Mouse (Mus musculus): ENCODE data around the gene Tenm2. TPM values are rescaled to one million over a fixed set of nuclear protein-coding genes. Genes with fewer than 3 reads are reported as not detected.

Gene Tenm2
- polyA plus RNA-seq, 1 experiment from 2014 or later, result 77.0 TPM

- peak overlapping the region; percentile 33; the same call in 1 of the 2 replicates for H3K4me2 ChIP-seq (ENCODE audit: low read length)
- WGBS, result 42% methylated on average over 18 of the region's 18 CpGs
- H3K4me1 ChIP-seq (ENCODE audit: control insufficient read depth, insufficient read depth, low read length), result peaks cover 31% of the 10 kb centered on the region
- H3K9ac ChIP-seq (ENCODE audit: low read depth, low read length), result peak overlapping the region; percentile 41
- peak overlapping the region; percentile 85 for H3K27ac ChIP-seq (ENCODE audit: low read length)
- ATAC-seq, result peak; percentile 73
- no peak overlapping the region for H3K4me3 ChIP-seq (ENCODE audit: low read depth, low read length)
- H3K9me3 ChIP-seq (replicated peaks; ENCODE audit: control insufficient read depth, low read length, poor library complexity, severe bottlenecking), result no peaks in the 10 kb centered on the region
- no peaks in the 10 kb centered on the region for H3K36me3 ChIP-seq (ENCODE audit: control insufficient read depth, insufficient read depth, low read length)
- no peaks in the 10 kb centered on the region for H3K27me3 ChIP-seq (ENCODE audit: control insufficient read depth, insufficient read depth, low read depth, low read length)
Measured at GRCm38 (mm10) chr11:36243747-36244490, 991.8 kb downstream of the Tenm2 start.

GRCm38 (mm10) chr11:36238890-36239289, 996.9 kb downstream of the Tenm2 start:
- ATAC-seq, result no peak
- Histone ChIP-seq H3K9me3 (replicated peaks; ENCODE audit: control insufficient read depth, low read length, poor library complexity, severe bottlenecking) (no peaks in the 10 kb centered on the region), H3K4me2 (ENCODE audit: low read length) (no peak overlapping the region), H3K4me3 (ENCODE audit: low read depth, low read length) (no peak overlapping the region), H3K4me1 (ENCODE audit: control insufficient read depth, insufficient read depth, low read length) (peaks cover 18% of the 10 kb centered on the region), H3K27me3 (ENCODE audit: control insufficient read depth, insufficient read depth, low read depth, low read length) (no peaks in the 10 kb centered on the region), H3K36me3 (ENCODE audit: control insufficient read depth, insufficient read depth, low read length) (no peaks in the 10 kb centered on the region), H3K27ac (ENCODE audit: low read length) (no peak overlapping the region), H3K9ac (ENCODE audit: low read depth, low read length) (no peak overlapping the region)
- WGBS, result 88% methylated on average over 9 of the region's 9 CpGs

DNA sequence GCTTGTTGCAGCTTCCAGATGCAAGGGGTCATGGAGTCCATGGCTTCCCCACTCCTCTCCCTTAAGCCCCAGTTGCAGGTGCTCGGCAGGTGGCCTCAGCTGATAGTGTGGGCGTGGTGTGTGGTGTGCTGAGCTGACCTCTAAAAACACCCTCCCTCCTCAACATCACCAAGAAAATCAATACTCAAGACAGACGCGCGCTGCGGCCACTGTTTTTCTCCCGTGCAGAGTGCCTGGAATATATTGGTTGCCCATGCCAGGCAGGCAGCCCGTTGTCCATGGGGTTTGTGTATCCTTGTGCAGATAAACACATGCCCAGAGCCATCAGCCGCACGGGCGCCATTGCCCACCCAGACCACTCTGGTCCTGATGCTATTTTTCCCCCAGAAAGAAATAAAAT, 1007.1 kb downstream of the Tenm2 start:
- Histone ChIP-seq H3K4me3 (ENCODE audit: low read depth, low read length) (no peak overlapping the region), H3K27me3 (ENCODE audit: control insufficient read depth, insufficient read depth, low read depth, low read length) (no peaks in the 10 kb centered on the region), H3K27ac (ENCODE audit: low read length) (peak overlapping the region; percentile 34), H3K4me2 (ENCODE audit: low read length) (no peak overlapping the region), H3K36me3 (ENCODE audit: control insufficient read depth, insufficient read depth, low read length) (no peaks in the 10 kb centered on the region), H3K4me1 (ENCODE audit: control insufficient read depth, insufficient read depth, low read length) (peaks cover 12% of the 10 kb centered on the region), H3K9me3 (replicated peaks; ENCODE audit: control insufficient read depth, low read length, poor library complexity, severe bottlenecking) (no peaks in the 10 kb centered on the region), H3K9ac (ENCODE audit: low read depth, low read length) (no peak overlapping the region)
- no peak for ATAC-seq
- WGBS, result 72% methylated on average over 11 of the region's 11 CpGs

GRCm38 (mm10) chr11:36228196-36228595, 1007.6 kb downstream of the Tenm2 start:
- H3K4me1 ChIP-seq (ENCODE audit: control insufficient read depth, insufficient read depth, low read length), result peaks cover 15% of the 10 kb centered on the region
- WGBS, result 70% methylated on average over 6 of the region's 6 CpGs
- H3K9me3 ChIP-seq (replicated peaks; ENCODE audit: control insufficient read depth, low read length, poor library complexity, severe bottlenecking), result no peaks in the 10 kb centered on the region
- H3K4me2 ChIP-seq (ENCODE audit: low read length), result no peak overlapping the region
- H3K4me3 ChIP-seq (ENCODE audit: low read depth, low read length), result no peak overlapping the region
- no peak overlapping the region for H3K27ac ChIP-seq (ENCODE audit: low read length)
- no peak for ATAC-seq
- H3K27me3 ChIP-seq (ENCODE audit: control insufficient read depth, insufficient read depth, low read depth, low read length), result no peaks in the 10 kb centered on the region
- H3K9ac ChIP-seq (ENCODE audit: low read depth, low read length), result no peak overlapping the region
- H3K36me3 ChIP-seq (ENCODE audit: control insufficient read depth, insufficient read depth, low read length), result no peaks in the 10 kb centered on the region

- Histone ChIP-seq H3K27ac (ENCODE audit: low read length) (no peak overlapping the region), H3K36me3 (ENCODE audit: control insufficient read depth, insufficient read depth, low read length) (no peaks in the 10 kb centered on the region), H3K4me2 (ENCODE audit: low read length) (no peak overlapping the region), H3K4me3 (ENCODE audit: low read depth, low read length) (no peak overlapping the region), H3K9ac (ENCODE audit: low read depth, low read length) (no peak overlapping the region), H3K9me3 (replicated peaks; ENCODE audit: control insufficient read depth, low read length, poor library complexity, severe bottlenecking) (no peaks in the 10 kb centered on the region), H3K4me1 (ENCODE audit: control insufficient read depth, insufficient read depth, low read length) (peaks cover 29% of the 10 kb centered on the region), H3K27me3 (ENCODE audit: control insufficient read depth, insufficient read depth, low read depth, low read length) (no peaks in the 10 kb centered on the region)
- no peak for ATAC-seq
- 42% methylated on average over 3 of the region's 3 CpGs for WGBS
Measured at GRCm38 (mm10) chr11:36226061-36226460, 1009.7 kb downstream of the Tenm2 start.

GRCm38 (mm10) chr11:36223716-36224439, 1011.9 kb downstream of the Tenm2 start:
- peaks cover 37% of the 10 kb centered on the region for H3K4me1 ChIP-seq (ENCODE audit: control insufficient read depth, insufficient read depth, low read length)
- H3K27ac ChIP-seq (ENCODE audit: low read length), result no peak overlapping the region
- no peak overlapping the region for H3K9ac ChIP-seq (ENCODE audit: low read depth, low read length)
- no peaks in the 10 kb centered on the region for H3K9me3 ChIP-seq (replicated peaks; ENCODE audit: control insufficient read depth, low read length, poor library complexity, severe bottlenecking)
- H3K36me3 ChIP-seq (ENCODE audit: control insufficient read depth, insufficient read depth, low read length), result no peaks in the 10 kb centered on the region
- 78% methylated on average over 7 of the region's 7 CpGs for WGBS
- no peak overlapping the region for H3K4me3 ChIP-seq (ENCODE audit: low read depth, low read length)
- H3K27me3 ChIP-seq (ENCODE audit: control insufficient read depth, insufficient read depth, low read depth, low read length), result no peaks in the 10 kb centered on the region
- no peak overlapping the region for H3K4me2 ChIP-seq (ENCODE audit: low read length)
- ATAC-seq, result no peak

GRCm38 (mm10) chr11:36222071-36222470, 1013.7 kb downstream of the Tenm2 start:
- no peaks in the 10 kb centered on the region for H3K9me3 ChIP-seq (replicated peaks; ENCODE audit: control insufficient read depth, low read length, poor library complexity, severe bottlenecking)
- peak overlapping the region; percentile 28 for H3K27ac ChIP-seq (ENCODE audit: low read length)
- no peaks in the 10 kb centered on the region for H3K27me3 ChIP-seq (ENCODE audit: control insufficient read depth, insufficient read depth, low read depth, low read length)
- H3K4me2 ChIP-seq (ENCODE audit: low read length), result no peak overlapping the region
- peaks cover 28% of the 10 kb centered on the region for H3K4me1 ChIP-seq (ENCODE audit: control insufficient read depth, insufficient read depth, low read length)
- ATAC-seq, result peak; percentile 1; the same call in 1 of the 2 replicates
- H3K36me3 ChIP-seq (ENCODE audit: control insufficient read depth, insufficient read depth, low read length), result no peaks in the 10 kb centered on the region
- 62% methylated on average over 3 of the region's 3 CpGs for WGBS
- no peak overlapping the region for H3K4me3 ChIP-seq (ENCODE audit: low read depth, low read length)
- H3K9ac ChIP-seq (ENCODE audit: low read depth, low read length), result no peak overlapping the region

DNA sequence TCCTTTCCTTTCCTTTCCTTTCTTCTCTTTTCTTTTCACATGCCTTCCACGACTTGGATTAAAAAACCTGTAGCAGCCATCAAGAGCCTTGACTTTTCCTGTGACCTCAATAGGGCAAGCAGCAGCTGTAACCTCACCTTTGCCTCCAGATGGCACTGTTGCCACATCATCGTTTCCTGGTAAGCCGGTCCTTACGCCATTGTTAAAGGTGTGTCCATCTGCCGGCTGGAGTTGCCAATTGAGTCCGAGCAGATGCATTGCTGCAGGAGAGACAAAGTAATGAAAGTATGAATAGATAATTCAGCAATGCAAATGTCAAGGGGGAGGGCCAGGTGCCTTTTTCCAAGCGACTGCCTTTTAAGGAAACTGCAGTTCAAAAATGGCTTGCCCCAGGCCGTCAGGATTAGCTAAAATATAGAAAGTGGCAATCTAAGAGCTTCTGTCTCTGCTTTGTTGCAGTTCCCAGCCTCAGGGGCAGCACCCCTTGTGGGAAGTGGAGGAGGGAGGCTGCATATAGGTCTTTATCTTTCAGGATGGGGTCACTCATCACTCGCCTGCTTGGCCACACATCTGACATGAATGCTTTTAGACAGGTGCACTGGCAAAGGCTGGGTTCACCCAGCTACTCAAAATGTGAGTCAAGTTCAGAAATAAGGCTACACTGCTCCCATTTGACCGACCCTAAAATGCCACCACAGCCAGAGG, 1014.3 kb downstream of the Tenm2 start:
- Histone ChIP-seq H3K9me3 (replicated peaks; ENCODE audit: control insufficient read depth, low read length, poor library complexity, severe bottlenecking) (no peaks in the 10 kb centered on the region), H3K4me1 (ENCODE audit: control insufficient read depth, insufficient read depth, low read length) (peaks cover 28% of the 10 kb centered on the region), H3K27me3 (ENCODE audit: control insufficient read depth, insufficient read depth, low read depth, low read length) (no peaks in the 10 kb centered on the region), H3K4me2 (ENCODE audit: low read length) (peak overlapping the region; percentile 48), H3K27ac (ENCODE audit: low read length) (peak overlapping the region; percentile 28), H3K4me3 (ENCODE audit: low read depth, low read length) (no peak overlapping the region), H3K36me3 (ENCODE audit: control insufficient read depth, insufficient read depth, low read length) (no peaks in the 10 kb centered on the region), H3K9ac (ENCODE audit: low read depth, low read length) (peak overlapping the region; percentile 1; the same call in 1 of the 2 replicates)
- ATAC-seq, result peak; percentile 85
- WGBS, result 9% methylated on average over 10 of the region's 10 CpGs
